Mouse (Mus musculus) heart, embryonic 16.5 days (tissue): ENCODE measurements around the gene Suv39h1. TPM values are rescaled to one million over a fixed set of nuclear protein-coding genes. Genes with fewer than 3 reads are reported as not detected.
"Not testable (repeated sequence)": the region's sequence is repeated elsewhere in the genome, so short reads cannot be mapped to it uniquely, and the experiment has no call there.

Experiments
- ATAC-seq: fragments of 200-750 bp; cut with Nextera tagmentation; replicated peaks from 2 replicates; pipeline ENCODE4 v1.8.0; 2017; ENCODE audit warnings: moderate number of reproducible peaks; ENCODE audit not compliant: insufficient read depth, low FRiP score; ENCODE audit errors: extremely low read depth
- H3K27ac ChIP-seq: fragments of 300-500 bp; sonication (generic); 2 replicates; pipeline ENCODE4 v1.5.1; 2014; ENCODE audit warnings: mild to moderate bottlenecking, low read length, control low read depth, moderate library complexity
- H3K27me3 ChIP-seq: fragments of 300-500 bp; sonication (generic); 2 replicates; pipeline ENCODE4 v1.6.1; 2014; ENCODE audit warnings: low read length, mixed read lengths; ENCODE audit not compliant: control insufficient read depth, insufficient read depth
- H3K36me3 ChIP-seq: fragments of 300-500 bp; sonication (generic); 2 replicates; pipeline ENCODE4 v1.6.1; 2014; ENCODE audit not compliant: control insufficient read depth, insufficient read depth
- H3K4me1 ChIP-seq: fragments of 300-500 bp; sonication (generic); 2 replicates; pipeline ENCODE4 v1.6.1; 2014; ENCODE audit warnings: low read length, mixed read lengths; ENCODE audit not compliant: control insufficient read depth, insufficient read depth
- H3K4me2 ChIP-seq: fragments of 300-500 bp; sonication (generic); 2 replicates; pipeline ENCODE4 v1.6.1; 2014; ENCODE audit warnings: low read depth, mild to moderate bottlenecking, control low read depth, low read length
- H3K4me3 ChIP-seq: fragments of 300-500 bp; sonication (generic); 2 replicates; pipeline ENCODE4 v1.5.1; 2014; ENCODE audit warnings: mild to moderate bottlenecking, control low read depth, low read length
- H3K9ac ChIP-seq: fragments of 300-500 bp; sonication (generic); 2 replicates; pipeline ENCODE4 v1.6.1; 2014; ENCODE audit warnings: low read length, control low read depth
- H3K9me3 ChIP-seq: fragments of 300-500 bp; sonication (generic); replicated peaks from 2 replicates; pipeline ENCODE4 v1.6.1; 2016; ENCODE audit warnings: low read length; ENCODE audit not compliant: control insufficient read depth
- WGBS: fragments of 180-500 bp; shearing (Covaris S2); extraction: QIAGEN DNeasy Blood & Tissue Kit; methylation state at CpG from one replicate; pipeline ENCODE4 v1.1.7; 2014; 5-methylcytosine and 5-hydroxymethylcytosine counted together
- polyA plus RNA-seq: library from polyadenylated mRNA; unstranded; fragments of >200 nt; fragmentation: Nextera tagmentation; extraction: Ambion mirVana; gene quantifications from 2 replicates; pipeline ENCODE4 v1.2.1, GENCODE M21; 2015

Gene Suv39h1
- polyA plus RNA-seq, 1 experiment from 2014 or later: 33.7 TPM

DNA sequence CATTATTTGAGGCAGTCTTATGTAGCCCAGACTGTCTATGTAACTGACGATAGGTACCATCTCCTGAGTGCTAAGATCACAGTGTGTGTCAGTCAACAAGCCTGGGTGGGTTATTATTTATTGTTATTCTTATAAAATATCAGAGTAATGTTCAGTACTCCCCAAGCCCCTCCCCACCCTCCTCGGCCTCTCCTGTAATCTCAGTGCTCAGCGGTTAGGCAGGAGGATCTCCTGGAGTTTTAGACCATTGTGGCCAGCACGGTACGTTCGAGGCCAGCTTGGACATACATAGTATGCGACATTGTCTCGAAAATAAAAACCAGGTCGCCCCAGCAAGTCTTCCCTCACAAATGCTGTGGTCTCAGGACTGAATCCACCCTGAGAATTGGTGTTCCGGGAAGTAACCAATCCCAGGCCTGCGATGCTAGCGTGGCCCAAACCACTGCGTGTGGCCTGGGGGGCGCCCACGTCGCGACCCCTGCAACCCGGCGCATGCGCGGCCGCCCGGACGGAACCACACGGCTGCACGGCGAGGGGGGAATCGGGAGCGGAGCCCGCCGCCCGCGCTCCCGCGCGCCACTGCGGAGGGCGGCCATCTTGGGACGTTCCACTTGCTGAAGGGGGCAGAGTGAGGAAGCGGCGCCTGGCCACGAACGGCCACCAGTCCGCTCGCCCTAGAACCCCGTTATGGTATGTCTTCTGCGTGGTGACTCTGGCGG, 21.7 kb upstream of the Suv39h1 start:
- not testable (repeated sequence) for H3K36me3 ChIP-seq, H3K27me3 ChIP-seq, H3K27ac ChIP-seq, H3K4me1 ChIP-seq, H3K9me3 ChIP-seq
- 0 out of 2 replicates have a peak overlapping the region, but pooled peaks have one; percentile 3 for H3K9ac ChIP-seq
- H3K4me2 ChIP-seq: peak overlapping the region; percentile 57
- H3K4me3 ChIP-seq: peak overlapping the region; percentile 45
- peak; percentile 93 for ATAC-seq
- WGBS: 19% methylated on average over 8 of the region's 48 CpGs

DNA sequence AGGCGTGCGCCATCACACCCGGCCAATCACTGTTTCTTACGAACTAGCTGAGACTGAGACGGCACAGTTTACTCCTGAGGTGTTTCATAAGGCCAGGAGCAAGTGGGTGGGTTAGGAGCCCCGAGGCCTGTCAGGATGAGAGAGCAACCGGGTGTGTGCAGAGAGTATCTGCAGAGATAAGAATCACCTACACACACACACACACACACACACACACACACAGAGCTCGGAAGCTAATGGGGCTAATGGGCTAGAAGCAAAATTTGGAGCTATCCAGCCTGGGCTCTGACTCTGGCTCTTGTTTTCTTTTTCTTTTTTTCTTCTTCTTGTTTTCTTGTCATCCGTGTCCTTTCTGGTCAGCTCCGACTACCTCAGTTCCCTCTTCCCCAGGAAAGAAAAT, 21.0 kb upstream of the Suv39h1 start:
- Histone ChIP-seq H3K9me3 (no peaks in the 10 kb centered on the region), H3K4me3 (peak overlapping the region; percentile 45), H3K27me3 (no peaks in the 10 kb centered on the region), H3K27ac (no peak overlapping the region), H3K9ac (no peak overlapping the region), H3K36me3 (no peaks in the 10 kb centered on the region), H3K4me1 (no peaks in the 10 kb centered on the region), H3K4me2 (peak overlapping the region; percentile 57)
- 76% methylated on average over 9 of the region's 10 CpGs for WGBS
- no peak for ATAC-seq

- H3K9ac ChIP-seq, H3K36me3 ChIP-seq, H3K27ac ChIP-seq, ATAC-seq, H3K4me2 ChIP-seq, H3K4me3 ChIP-seq, H3K4me1 ChIP-seq, H3K9me3 ChIP-seq, H3K27me3 ChIP-seq: not testable (repeated sequence)
- WGBS: 72% methylated on average over 4 of the region's 5 CpGs
Measured at GRCm38 (mm10) chrX:8090954-8091347, 16.4 kb upstream of the Suv39h1 start.

- 78% methylated on average over 14 of the region's 14 CpGs for WGBS
- ATAC-seq: no peak
- H3K9me3 ChIP-seq: no peaks in the 10 kb centered on the region
Measured at GRCm38 (mm10) chrX:8090346-8090953, 15.9 kb upstream of the Suv39h1 start, which contains the start of gene Was. Was (minus strand) TSS chrX:8090498.

GRCm38 (mm10) chrX:8089746-8090145, 15.2 kb upstream of the Suv39h1 start:
- ATAC-seq: no peak
- Histone ChIP-seq H3K9me3 (no peaks in the 10 kb centered on the region), H3K4me3 (peak overlapping the region; percentile 26), H3K36me3 (no peaks in the 10 kb centered on the region), H3K4me1 (no peaks in the 10 kb centered on the region), H3K27me3 (no peaks in the 10 kb centered on the region), H3K27ac (no peak overlapping the region), H3K4me2 (no peak overlapping the region), H3K9ac (no peak overlapping the region)
- WGBS: 75% methylated on average over 3 of the region's 3 CpGs

More at GRCm38 (mm10) chrX:8090346-8090953, 15.9 kb upstream of the Suv39h1 start, which contains the start of gene Was:
- Histone ChIP-seq H3K4me2 (no peak within 1 kb of the TSS), H3K36me3 (no peaks in the 10 kb centered on the region), H3K27me3 (no peaks in the 10 kb centered on the region), H3K4me1 (no peaks in the 10 kb centered on the region), H3K9ac (no peak within 1 kb of the TSS), H3K27ac (no peak within 1 kb of the TSS), H3K4me3 (peak within 1 kb of the TSS; percentile 26)

DNA sequence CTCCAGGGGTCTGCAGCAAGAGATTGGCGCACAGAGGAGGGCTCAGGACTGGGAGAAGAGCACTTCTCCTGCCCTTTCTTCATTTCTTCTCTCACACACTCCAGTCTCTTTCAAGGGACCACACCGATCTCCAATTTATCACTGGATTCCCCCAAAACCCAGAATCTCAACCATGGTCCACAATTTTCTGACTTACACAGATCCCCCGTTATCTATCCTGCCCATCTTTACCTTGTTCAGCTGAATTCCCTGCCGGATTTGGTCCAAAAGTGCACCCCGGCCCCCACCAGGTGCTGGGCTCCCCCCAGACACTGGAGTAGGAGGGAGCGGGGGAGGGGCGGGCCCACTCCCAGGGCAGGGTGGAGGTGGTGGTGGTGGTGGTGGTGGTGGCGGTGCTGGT, 11.1 kb upstream of the Suv39h1 start:
- H3K9ac ChIP-seq: no peak overlapping the region
- no peaks in the 10 kb centered on the region for H3K4me1 ChIP-seq
- H3K36me3 ChIP-seq: no peaks in the 10 kb centered on the region
- no peak overlapping the region for H3K4me3 ChIP-seq
- ATAC-seq: no peak
- H3K27ac ChIP-seq: no peak overlapping the region
- 73% methylated on average over 8 of the region's 8 CpGs for WGBS
- no peaks in the 10 kb centered on the region for H3K27me3 ChIP-seq
- no peaks in the 10 kb centered on the region for H3K9me3 ChIP-seq
- H3K4me2 ChIP-seq: no peak overlapping the region

DNA sequence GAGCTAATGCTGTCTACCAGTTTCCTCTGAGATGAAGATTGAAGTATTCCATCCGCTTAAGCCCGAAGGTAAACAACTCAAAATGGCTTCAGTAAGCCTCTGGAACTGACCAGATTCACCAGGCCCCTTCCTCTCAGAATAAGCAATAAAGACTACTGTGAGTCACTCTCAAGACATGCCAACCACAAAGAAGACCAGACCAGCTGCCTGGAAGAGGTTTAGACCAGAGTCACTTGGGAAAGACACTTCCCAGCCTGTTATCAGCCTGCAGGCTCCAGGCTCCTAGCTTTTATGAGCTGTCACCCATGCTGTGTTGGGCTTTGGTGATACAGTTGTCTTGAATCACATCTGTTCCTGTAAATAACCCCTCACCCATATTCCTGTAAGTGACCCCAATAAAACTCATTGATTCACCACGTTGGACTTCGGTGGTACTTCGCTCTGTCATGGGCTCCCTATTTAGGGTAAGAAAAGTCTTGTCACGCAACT, 10.3 kb upstream of the Suv39h1 start:
- no peaks in the 10 kb centered on the region for H3K4me1 ChIP-seq
- no peak overlapping the region for H3K4me3 ChIP-seq
- H3K27me3 ChIP-seq: no peaks in the 10 kb centered on the region
- H3K36me3 ChIP-seq: no peaks in the 10 kb centered on the region
- H3K27ac ChIP-seq: no peak overlapping the region
- H3K4me2 ChIP-seq: no peak overlapping the region
- WGBS: 82% methylated on average over 6 of the region's 6 CpGs
- no peak for ATAC-seq
- no peak overlapping the region for H3K9ac ChIP-seq
- H3K9me3 ChIP-seq: no peaks in the 10 kb centered on the region

DNA sequence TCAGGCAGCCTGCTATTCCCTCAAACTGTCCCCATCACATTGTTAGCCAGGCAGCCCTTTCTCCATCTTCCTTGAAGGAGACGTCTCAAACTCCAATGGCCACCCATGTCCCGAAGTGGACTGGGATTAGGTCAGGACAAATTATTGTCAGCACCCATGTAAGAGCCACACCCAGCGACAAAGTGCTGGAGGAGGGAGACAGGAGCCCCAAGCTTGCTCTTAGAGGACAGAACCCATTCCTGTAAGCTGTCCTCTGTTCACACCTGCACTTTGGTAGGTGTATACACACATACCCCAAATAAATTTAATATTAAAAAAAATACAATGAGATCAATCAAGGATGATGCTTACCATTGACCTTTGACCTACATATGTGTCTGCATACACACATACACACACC, 544 bp upstream of the Suv39h1 start:
- H3K27me3 ChIP-seq: no peaks in the 10 kb centered on the region
- H3K27ac ChIP-seq: peak overlapping the region; percentile 61
- H3K4me3 ChIP-seq: peak overlapping the region; percentile 57
- peak overlapping the region; percentile 62 for H3K9ac ChIP-seq
- ATAC-seq: no peak
- WGBS: 30% methylated on average over 3 of the region's 3 CpGs
- H3K36me3 ChIP-seq: 0 out of 2 replicates have a peak, but pooled peaks cover 3% of the 10 kb centered on the region
- no peaks in the 10 kb centered on the region for H3K9me3 ChIP-seq
- peak overlapping the region; percentile 67 for H3K4me2 ChIP-seq
- no peaks in the 10 kb centered on the region for H3K4me1 ChIP-seq

DNA sequence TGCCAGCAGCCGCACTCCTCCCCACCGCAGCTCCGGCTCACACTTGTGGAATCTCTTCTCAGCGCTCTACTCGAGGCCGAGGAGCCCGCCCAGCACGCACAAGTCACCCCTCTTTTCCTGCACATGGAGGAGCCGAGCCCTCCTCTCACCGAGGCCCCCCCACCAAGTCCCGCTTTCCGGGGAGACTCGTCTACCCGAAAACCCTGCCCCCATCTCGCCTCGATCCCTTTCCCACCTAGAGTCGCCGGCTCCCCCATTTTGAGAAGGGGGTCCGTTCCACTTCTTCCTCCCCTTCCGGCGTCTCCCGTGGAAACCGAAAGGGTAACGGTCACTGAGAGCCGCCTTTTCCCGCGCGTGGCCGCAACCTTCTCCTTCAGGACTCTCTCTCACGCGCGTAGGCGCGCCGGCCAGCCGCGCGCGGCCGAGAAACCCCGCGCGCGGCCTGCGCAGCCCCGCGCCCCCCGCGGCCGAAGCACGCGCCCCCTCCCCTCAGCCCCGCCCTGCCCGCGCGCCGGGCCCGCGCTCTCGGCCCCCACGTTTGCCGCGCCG, 605 bp downstream of the Suv39h1 start:
- 0 out of 2 replicates have a peak, but pooled peaks cover 3% of the 10 kb centered on the region for H3K36me3 ChIP-seq
- no peaks in the 10 kb centered on the region for H3K4me1 ChIP-seq
- H3K4me2 ChIP-seq: peak overlapping the region; percentile 67
- peak overlapping the region; percentile 83 for H3K27ac ChIP-seq
- H3K27me3 ChIP-seq: no peaks in the 10 kb centered on the region
- WGBS: 13% methylated on average over 52 of the region's 64 CpGs
- peak overlapping the region; percentile 72 for H3K4me3 ChIP-seq
- ATAC-seq: peak; percentile 46
- H3K9ac ChIP-seq: peak overlapping the region; percentile 67
- no peaks in the 10 kb centered on the region for H3K9me3 ChIP-seq
